Mouse (Mus musculus) cerebellum, adult 2 months (tissue): ENCODE data around the gene Cyp2a22. TPM values are rescaled to one million over a fixed set of nuclear protein-coding genes. Genes with fewer than 3 reads are reported as not detected.
"Not testable (repeated sequence)": the region's sequence is repeated elsewhere in the genome, so short reads cannot be mapped to it uniquely, and the experiment has no call there.

Experiments
- DNase-seq, 2 experiments: peaks; one replicate each; pipeline ENCODE4 v3.0.0; 2021
- H3K27ac ChIP-seq: fragments of 200-500 bp; 2 replicates; pipeline ENCODE4 v1.5.1; 2012; ENCODE audit warnings: low read length, control low read depth, inconsistent platforms; ENCODE audit not compliant: insufficient read depth
- H3K27me3 ChIP-seq: fragments of 200-500 bp; 2 replicates; pipeline ENCODE4 v1.6.1; 2012; ENCODE audit warnings: inconsistent platforms, mild to moderate bottlenecking, low read length, moderate library complexity; ENCODE audit not compliant: control insufficient read depth, insufficient read depth
- H3K4me1 ChIP-seq: fragments of 200-500 bp; 2 replicates; pipeline ENCODE4 v1.6.1; 2011; ENCODE audit warnings: low read length; ENCODE audit not compliant: control insufficient read depth, insufficient read depth
- H3K4me3 ChIP-seq: fragments of 200-500 bp; replicated peaks from 2 replicates; pipeline ENCODE3; 2011; ENCODE audit warnings: mild to moderate bottlenecking, low read depth, low read length, control low read depth; ENCODE audit not compliant: insufficient read depth
- CTCF ChIP-seq: fragments of 200-500 bp; IDR thresholded peaks from 2 replicates; pipeline ENCODE4 v1.5.1; 2011; ENCODE audit warnings: low read depth, mild to moderate bottlenecking, control low read depth, low read length, moderate library complexity, borderline replicate concordance; ENCODE audit not compliant: insufficient read depth
- POLR2A ChIP-seq: fragments of 200-500 bp; IDR thresholded peaks from 2 replicates; pipeline ENCODE4 v1.6.1; 2011; ENCODE audit warnings: low read length, control low read depth, borderline replicate concordance; ENCODE audit not compliant: insufficient read depth
- WGBS: fragments of 180-500 bp; shearing (Covaris S2); methylation state at CpG from one replicate; pipeline ENCODE4 v1.1.7; 2018; 5-methylcytosine and 5-hydroxymethylcytosine counted together
- polyA plus RNA-seq: library from polyadenylated mRNA; depleted of rRNA; stranded (reverse); fragments of >200 nt; gene quantifications from 2 replicates; pipeline ENCODE4 v1.2.3, GENCODE M21; 2012; rRNA removed

The Cyp2a22 gene
- not detected in 2 replicates for polyA plus RNA-seq

DNA sequence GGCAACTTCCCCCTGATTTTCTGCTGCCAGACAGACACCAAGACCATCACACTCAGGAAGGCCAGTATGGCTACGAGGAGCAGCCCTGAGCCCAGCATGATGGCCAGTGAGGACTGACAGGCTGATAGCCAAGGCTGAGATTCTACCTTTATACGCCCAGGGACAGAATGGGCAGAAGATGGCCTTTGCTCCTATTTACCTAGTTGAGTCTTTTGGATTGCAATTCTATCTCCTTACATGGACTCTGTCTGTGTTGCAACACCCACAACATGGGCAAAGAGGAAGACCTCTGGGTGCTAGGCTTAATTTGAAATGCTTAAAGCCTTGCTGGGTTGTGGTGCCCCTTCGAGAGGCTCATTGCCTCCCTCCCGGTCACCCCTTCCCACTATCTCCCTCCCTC lies at the start of gene Cyp2a22:
Gene Cyp2a22 (minus strand): TSS at position 123 of the 400 bp plus-strand sequence.
- no peaks in the 10 kb centered on the region for H3K27me3 ChIP-seq
- no peak within 1 kb of the TSS for H3K4me3 ChIP-seq
- DNase-seq = no peak
- H3K27ac ChIP-seq = no peak within 1 kb of the TSS
- no peak for TF ChIP-seq CTCF
- no peak for TF ChIP-seq POLR2A
- H3K4me1 ChIP-seq = no peaks in the 10 kb centered on the region
- 80% methylated on average over 4 of the region's 4 CpGs for WGBS

DNA sequence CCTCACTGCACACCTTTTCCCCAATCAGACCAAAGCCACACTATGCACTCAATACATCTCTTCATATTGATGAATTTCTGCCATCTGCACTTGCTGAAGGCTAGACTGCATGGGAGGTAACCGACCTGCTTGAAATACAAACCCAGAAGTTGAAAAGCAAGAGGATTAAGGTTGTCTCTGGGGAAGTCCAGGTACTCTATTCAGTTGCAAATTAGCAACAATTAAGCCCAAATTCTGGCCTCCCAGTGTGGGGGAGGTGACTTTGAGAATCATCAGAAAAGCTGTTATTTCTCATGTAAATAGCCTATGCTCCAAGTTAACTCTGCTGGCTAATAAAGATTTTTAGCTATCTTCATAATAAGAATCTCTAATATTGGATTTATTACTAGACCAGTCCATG lies 44.0 kb upstream of the Cyp2a22 start:
- not testable (repeated sequence) for H3K4me1 ChIP-seq, H3K4me3 ChIP-seq, DNase-seq, H3K27ac ChIP-seq, H3K27me3 ChIP-seq
- 10% methylated on average over 1 of the region's 1 CpGs for WGBS

- no peaks in the 10 kb centered on the region for H3K4me1 ChIP-seq
- TF ChIP-seq CTCF = no peak
- TF ChIP-seq POLR2A = no peak
- H3K27me3 ChIP-seq = no peaks in the 10 kb centered on the region
These were observed 43.4 kb upstream of the Cyp2a22 start for GRCm38 (mm10) chr7:26982551-26982950.

GRCm38 (mm10) chr7:26981937-26982336 lies 42.8 kb upstream of the Cyp2a22 start:
- not testable (repeated sequence) for DNase-seq, H3K4me3 ChIP-seq, H3K27me3 ChIP-seq, H3K27ac ChIP-seq, H3K4me1 ChIP-seq
- WGBS = 75% methylated on average over 1 of the region's 1 CpGs

More at GRCm38 (mm10) chr7:26982551-26982950, 43.4 kb upstream of the Cyp2a22 start:
- H3K4me3 ChIP-seq = no peak overlapping the region
- no peak for DNase-seq
- WGBS = 17% methylated on average over 1 of the region's 1 CpGs
- no peak overlapping the region for H3K27ac ChIP-seq

DNA sequence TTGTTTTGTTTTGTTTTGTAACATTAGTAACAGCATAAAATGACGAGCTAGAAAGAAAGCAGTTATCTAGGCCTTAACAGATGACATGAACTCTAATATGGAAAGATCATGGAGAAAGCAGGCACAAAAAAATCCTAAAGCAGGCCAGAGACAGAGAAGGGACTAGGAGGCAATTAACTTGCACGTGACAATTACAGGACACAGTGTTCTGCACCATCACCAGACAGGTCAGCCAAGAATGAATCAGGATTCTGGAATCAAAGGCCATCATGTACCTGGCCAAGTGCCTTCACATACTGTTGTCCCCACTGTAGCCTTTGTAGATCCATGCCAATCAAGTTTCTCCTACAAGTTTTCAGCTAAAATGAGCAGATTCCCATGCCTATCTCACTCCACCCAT lies 42.3 kb upstream of the Cyp2a22 start:
- not testable (repeated sequence) for H3K4me3 ChIP-seq, DNase-seq, H3K27me3 ChIP-seq, H3K4me1 ChIP-seq, H3K27ac ChIP-seq
- WGBS = 65% methylated on average over 2 of the region's 2 CpGs

- WGBS = 42% methylated on average over 1 of the region's 1 CpGs
- not testable (repeated sequence) for H3K27ac ChIP-seq, H3K4me1 ChIP-seq, H3K27me3 ChIP-seq, H3K4me3 ChIP-seq, DNase-seq
These were observed 23.2 kb upstream of the Cyp2a22 start for GRCm38 (mm10) chr7:26962371-26962770.

- not testable (repeated sequence) for H3K4me1 ChIP-seq, H3K27ac ChIP-seq, H3K27me3 ChIP-seq, H3K4me3 ChIP-seq, DNase-seq
- WGBS = 90% methylated on average over 2 of the region's 2 CpGs
These were observed 14.1 kb upstream of the Cyp2a22 start for GRCm38 (mm10) chr7:26953306-26953705.

GRCm38 (mm10) chr7:26952671-26953070 lies 13.5 kb upstream of the Cyp2a22 start:
- 77% methylated on average over 3 of the region's 3 CpGs for WGBS
- DNase-seq = not testable (repeated sequence)

GRCm38 (mm10) chr7:26941320-26941925 lies 2.2 kb upstream of the Cyp2a22 start:
- 41% methylated on average over 2 of the region's 2 CpGs for WGBS
- not testable (repeated sequence) for H3K4me1 ChIP-seq, H3K27me3 ChIP-seq, H3K27ac ChIP-seq, DNase-seq, H3K4me3 ChIP-seq

More at GRCm38 (mm10) chr7:26952671-26953070, 13.5 kb upstream of the Cyp2a22 start:
- H3K4me3 ChIP-seq, H3K4me1 ChIP-seq, H3K27me3 ChIP-seq, H3K27ac ChIP-seq: not testable (repeated sequence)

DNA sequence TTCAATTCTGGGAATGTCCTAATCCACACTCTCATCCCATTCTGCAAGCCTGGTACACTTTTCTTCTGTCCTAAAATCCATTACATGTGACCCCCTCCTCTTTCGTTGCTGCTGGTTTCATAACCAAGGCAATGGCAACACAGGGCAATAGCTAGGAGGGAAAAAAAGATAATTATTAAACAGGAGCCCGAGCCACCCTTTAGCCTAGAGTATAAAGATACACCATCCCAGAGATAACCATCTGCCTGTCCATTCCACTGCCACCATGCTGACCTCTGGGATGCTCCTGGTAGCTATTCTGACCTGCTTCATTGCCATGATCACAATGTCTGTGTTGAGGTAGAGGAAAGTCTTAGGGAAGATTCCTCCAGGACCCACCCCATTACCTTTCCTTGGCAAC lies 22.1 kb downstream of the Cyp2a22 start:
- not testable (repeated sequence) for H3K4me1 ChIP-seq, DNase-seq, H3K27ac ChIP-seq, H3K27me3 ChIP-seq, H3K4me3 ChIP-seq
- WGBS = 53% methylated on average over 2 of the region's 2 CpGs

Other genes starting within 250 kb of the Cyp2a22 start
- not detected in 2 replicates for gene Cyp2b19, start 182.2 kb downstream of the Cyp2a22 start, polyA plus RNA-seq
- not detected in 2 replicates for gene Cyp2g1, start 130.5 kb downstream of the Cyp2a22 start, polyA plus RNA-seq
- gene Cyp2a5, start 104.1 kb downstream of the Cyp2a22 start, polyA plus RNA-seq = not detected in 2 replicates
- not detected in 2 replicates for gene Cyp2a12, start 89.7 kb upstream of the Cyp2a22 start, polyA plus RNA-seq
- 0.10 and 0.73 TPM in 2 replicates for gene Cyp2f2, start 180.5 kb upstream of the Cyp2a22 start, polyA plus RNA-seq
- not detected in 2 replicates for gene Cyp2t4, start 214.3 kb upstream of the Cyp2a22 start, polyA plus RNA-seq
- 115 and 120 TPM in 2 replicates for gene Egln2, start 227.4 kb upstream of the Cyp2a22 start, polyA plus RNA-seq
- 175 and 176 TPM in 2 replicates for gene Rab4b, start 239.5 kb upstream of the Cyp2a22 start, polyA plus RNA-seq
- gene Gm21983, start 241.7 kb upstream of the Cyp2a22 start, polyA plus RNA-seq = not detected in 2 replicates
- gene Mia, start 241.8 kb upstream of the Cyp2a22 start, polyA plus RNA-seq = 11.2 and 16.9 TPM in 2 replicates